Mouse (Mus musculus) cerebellum, adult 8-10 months (tissue): Measurements from ENCODE around the gene Nfia.
A peak's percentile ranks its signal among the peaks of the same experiment; 100 is the strongest.

Experiments
- DNase-seq: peaks from one replicate; pipeline ENCODE4 v3.0.0; 2022

Nfia gene

DNA sequence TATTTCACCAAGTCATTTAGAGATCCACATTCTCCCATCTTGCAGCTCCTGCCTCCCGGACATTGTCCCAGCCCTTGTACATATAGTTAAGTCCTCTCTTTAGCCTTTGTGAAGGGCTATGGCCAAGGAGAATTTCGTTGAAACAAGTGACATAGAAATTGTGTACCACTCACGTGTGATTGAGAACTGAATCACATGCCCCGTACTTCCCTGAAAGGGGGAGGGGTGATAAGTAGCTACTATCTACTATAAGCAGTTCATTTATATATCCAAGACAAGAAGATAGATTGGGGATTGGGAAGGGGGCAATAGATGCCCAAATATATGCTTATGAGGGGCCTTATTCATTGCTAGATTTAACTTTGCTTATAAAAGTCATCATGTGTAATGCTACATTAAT, 5.5 kb upstream of the Nfia start:
- DNase-seq = no peak

DNA sequence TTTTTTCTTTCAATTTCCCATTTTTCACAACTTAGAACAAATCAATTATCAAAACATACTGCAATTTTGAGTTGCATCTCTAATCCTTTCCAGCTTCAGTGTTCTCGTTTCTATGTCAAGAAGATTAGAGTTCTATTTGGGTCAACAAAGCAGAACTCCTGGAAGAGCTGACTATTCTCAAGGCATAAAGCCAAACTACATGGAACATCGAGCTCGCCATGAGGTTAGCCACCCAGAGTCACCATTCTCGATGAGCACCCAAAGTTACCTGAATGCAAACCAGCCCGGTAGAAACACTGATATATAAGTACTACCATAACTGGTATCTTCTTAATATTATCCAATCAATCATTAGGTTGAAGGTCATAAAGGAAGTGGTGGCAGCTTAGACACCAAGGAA, 5.0 kb upstream of the Nfia start:
- no peak for DNase-seq

DNA sequence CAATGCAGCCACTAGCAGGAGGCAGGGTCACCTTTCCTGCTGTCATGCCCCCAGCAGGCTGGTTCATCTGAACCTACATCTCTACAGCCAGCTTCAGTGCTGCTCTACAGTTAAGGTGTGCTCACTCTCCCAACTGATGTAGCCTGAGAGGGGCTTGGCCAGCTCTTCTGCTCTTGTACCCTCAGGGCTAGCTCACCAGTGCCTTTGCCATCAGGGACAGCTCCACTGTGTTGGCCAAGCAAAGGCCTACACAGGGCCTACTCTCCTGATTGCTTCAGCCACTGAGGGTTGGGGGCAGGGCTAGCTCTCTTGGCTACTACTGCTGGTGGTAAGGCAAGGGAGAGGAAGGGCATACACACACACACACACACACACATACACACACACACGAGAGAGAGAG, 2.7 kb upstream of the Nfia start:
- no peak for DNase-seq

DNA sequence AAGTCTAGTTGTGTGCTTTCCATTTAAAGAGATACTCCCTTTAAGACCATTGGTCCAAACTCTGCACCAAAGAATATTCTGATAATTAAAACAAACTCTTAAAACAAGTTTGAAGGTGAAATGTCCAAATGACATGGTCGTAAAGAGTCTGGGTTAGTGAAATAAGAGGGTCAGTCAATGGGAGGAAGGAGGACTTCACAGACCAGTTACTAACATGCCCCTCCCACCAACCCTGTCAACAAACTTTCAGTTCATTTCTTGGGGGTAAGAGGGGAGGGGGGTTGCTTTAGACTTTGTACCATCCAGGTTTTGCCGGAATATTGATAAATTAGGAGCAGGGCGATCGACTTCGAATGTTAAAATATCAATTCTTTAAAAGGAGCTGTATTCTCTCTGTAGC, 1.1 kb upstream of the Nfia start:
- DNase-seq = no peak

DNA sequence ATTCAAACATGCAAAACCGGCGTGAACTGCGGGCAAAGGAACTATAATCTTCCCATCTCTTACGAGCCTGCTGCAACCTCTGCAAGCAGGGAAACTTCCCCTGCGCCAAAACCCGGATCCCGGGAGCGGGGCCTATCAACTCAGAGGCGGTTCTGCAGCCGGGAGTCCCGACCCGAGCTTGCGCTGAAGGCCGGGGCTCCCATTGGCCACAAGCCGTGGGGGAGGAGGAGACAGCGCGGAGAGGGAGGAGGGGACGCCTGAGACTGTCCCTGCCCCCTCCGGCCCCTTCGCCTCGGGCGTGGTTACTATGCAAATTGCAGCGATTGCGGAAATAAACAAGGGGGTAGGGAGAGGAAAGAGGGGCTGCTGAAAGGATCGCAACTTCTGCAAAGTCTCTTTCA, 450 bp upstream of the Nfia start:
- DNase-seq = peak; percentile 97

DNA sequence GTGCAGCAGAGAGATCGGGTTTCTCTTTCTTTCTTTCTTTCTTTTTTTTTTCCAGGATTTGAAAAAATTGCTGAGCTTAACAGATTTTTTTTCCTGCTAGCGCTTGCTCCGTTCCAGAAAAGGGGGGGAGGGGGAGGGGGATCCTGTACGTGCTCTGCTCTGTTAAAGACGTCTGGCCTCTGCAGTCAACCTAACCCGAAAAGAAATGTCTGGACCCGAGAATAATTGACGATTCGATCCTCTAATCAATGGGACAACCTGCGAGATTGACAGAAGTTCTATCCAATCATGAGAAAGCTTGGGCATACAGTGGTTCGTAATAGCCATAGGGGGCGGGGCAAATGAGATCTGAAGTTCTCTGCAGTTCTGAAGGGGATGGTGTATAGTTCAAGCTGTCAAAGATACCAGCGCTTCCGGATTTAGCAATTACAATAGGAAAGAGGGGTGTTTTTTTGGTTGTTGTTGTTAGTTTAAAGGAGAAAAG, 618 bp downstream of the Nfia start:
- peak; percentile 94 for DNase-seq

DNA sequence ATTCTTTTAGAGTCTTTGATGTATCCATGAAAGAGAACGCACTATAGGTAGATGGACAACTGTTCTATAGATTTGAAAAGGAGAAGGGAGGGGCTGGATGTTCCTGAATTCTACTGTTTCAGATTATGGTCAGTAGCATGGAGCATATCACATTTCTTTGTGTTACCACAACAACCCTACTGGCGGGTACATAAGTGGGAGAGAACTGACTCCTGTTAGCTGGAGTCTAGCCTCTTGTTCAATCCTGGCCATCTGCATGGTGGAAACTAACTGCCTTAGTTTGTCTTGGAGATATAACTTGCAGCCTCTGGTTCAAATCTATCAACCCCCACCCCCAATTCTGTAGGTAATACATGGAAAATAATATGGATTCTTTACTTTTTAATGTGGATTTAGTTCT, 1.3 kb downstream of the Nfia start:
- no peak for DNase-seq

DNA sequence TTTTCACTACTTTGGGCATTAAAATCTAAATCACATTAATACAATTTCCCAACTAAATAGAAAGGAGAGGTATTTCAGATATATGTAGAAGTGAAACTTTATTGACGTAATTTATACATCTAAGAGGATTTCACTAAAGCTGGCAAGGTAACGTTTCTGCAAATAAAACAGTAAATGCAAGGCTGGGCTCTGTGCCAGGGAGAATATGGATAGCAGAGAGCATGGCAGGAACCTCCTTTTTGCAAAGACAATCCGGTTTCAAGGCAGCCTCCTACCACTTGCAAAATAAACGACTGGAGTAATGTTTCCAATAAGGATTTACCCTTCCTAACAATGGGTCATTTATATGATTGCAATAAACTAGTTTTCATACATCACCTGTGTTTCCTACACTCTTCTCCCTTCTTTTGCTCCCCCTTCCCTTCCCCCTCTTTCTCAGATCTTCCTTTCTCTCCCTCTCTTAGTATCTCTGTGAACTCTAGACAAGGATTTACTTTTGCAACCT, 2.0 kb downstream of the Nfia start:
- DNase-seq = no peak

DNA sequence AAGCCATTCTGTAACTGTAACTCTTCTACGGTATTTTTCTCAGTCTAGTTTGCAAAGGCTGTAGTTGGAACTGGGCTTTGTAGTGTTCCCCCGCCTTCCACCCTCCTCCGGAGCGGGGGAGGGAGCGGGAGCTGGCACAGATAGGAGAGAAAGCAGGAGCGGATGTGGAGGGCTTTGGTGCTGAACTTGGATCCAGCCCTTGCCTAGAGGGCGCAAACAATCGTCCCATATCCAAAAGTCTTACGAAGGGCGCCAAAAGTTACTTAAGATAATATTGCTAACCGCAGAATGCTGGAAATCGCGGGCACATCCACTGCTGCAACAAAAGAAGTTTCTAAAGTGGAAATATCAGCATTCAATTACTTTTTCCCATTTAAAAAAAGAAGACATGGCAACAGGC, 2.5 kb downstream of the Nfia start:
- DNase-seq = peak; percentile 57

DNA sequence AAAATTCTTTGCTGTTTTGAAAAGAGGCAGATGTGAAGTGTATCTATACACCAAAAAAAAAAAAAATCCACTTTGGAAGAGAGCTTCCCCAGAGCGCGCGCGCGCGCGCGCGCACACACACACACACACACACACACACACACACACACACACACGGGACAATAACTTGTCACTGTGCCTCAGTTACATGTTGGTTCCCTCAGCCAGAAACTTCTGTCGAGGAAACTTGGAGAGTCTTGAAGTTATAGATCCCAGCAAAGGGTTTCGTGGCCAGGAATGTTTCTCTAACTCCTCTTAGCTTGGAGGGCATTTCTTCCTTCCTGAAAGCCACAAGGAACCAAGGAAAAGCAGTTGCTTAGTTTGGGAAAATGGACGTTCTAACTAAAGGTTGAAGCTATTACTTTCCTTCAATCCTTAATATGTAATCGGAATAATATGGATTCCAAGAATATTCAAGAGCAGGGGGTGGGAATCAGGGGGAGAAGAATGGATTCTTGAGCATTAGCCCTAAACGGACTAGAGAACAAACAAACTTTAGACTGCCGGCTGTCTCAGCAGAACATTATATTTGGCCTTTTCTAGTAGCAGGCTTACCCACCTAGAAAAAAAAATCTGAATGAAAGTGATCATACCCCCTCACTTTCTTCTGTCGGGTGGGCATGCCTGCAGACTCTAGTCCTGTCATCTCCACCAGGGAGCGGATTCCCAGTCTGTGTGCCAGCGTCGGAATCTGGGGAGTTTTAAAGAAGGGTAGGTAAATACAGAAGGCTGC, 3.1 kb downstream of the Nfia start:
- DNase-seq = no peak

DNA sequence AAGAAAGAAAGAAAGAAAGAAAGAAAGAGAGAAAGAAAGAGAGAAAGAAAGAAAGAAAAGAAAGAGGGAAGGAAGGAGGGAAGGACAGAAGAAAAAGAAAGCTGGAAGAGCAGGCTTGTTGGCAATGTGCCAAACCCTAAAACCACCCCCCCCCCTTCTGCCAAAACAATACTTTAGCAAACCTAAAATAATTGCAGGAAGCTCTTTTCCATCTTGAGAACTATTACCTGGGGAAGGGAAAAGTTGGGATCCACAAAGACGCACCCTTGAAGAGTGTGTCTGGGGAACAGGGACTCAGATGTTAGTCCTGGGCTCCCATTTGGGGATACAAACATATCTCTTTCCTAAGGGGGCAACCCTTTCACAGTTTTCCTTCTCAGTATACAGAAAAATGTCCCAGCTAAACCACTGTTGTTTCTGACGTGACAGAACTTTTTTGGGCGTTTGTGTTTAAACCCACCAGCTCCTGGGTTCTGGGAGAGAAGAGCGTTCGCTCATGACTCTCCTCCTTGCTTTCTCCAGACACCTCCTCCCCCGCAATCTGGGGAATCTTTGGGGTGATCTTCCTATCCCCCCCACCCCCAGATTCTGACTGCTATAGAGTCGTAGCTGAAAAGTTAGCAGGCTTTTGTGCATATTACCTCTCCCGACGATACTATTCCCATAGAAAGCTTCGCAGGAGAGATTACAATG, 4.0 kb downstream of the Nfia start:
- peak; percentile 46 for DNase-seq

DNA sequence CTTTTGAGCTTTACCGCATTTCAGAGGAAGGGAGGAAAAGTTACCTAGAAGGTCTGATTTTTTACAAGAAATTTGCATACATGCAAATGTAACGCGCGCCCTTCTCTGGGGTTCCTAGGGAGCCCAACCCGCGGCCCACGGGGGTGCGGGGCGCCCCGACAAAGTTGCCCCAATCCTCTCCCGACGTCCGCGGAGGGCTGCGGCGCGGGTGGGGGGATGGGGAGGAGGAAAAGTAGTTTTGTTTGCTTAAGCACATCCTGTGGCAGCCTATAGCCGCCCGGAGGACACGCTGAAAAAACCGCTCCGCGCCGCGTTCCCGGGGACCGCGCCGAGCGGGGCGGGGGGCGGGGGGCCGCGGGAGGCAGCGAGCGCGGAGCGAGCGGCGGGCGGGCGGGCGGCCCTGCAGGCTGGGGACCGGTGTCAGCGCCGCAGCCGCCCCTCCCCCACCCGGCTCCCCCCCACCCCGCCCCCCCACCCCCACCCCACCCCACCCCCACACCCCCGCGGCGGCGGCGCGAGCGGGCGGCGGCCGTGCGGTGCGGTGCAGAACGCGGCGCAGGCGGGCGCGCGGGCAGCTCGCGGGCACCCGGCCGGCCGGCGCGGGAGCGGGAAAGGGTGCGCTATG, 4.7 kb downstream of the Nfia start:
- peak; percentile 61 for DNase-seq

DNA sequence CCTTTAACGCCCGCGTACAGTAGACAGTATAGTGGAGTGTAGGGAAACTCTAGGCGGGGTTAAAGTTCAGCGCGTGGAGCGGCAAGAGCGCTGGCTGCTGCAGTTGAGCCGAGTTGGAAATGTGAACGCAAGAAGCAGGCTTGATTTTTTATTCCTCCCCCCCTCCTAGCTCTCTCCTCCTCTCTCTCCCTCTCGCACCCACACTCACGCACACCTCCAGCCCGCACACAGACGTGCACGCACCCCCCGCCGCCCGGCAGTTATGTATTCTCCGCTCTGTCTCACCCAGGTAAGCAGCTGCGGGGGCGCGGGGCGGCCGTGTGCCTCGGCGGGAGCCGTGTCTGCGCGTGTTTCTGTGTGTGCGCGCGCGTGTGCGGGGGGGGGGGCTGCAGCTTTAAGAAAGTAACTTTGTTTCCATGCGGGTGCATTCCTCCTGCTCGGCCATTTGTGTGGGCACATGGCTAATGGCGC, 5.2 kb downstream of the Nfia start, which contains the start of gene E130114P18Rik:
Gene E130114P18Rik (minus strand): TSS at position 373 of the 471 bp plus-strand sequence.
- peak; percentile 61 for DNase-seq

DNA sequence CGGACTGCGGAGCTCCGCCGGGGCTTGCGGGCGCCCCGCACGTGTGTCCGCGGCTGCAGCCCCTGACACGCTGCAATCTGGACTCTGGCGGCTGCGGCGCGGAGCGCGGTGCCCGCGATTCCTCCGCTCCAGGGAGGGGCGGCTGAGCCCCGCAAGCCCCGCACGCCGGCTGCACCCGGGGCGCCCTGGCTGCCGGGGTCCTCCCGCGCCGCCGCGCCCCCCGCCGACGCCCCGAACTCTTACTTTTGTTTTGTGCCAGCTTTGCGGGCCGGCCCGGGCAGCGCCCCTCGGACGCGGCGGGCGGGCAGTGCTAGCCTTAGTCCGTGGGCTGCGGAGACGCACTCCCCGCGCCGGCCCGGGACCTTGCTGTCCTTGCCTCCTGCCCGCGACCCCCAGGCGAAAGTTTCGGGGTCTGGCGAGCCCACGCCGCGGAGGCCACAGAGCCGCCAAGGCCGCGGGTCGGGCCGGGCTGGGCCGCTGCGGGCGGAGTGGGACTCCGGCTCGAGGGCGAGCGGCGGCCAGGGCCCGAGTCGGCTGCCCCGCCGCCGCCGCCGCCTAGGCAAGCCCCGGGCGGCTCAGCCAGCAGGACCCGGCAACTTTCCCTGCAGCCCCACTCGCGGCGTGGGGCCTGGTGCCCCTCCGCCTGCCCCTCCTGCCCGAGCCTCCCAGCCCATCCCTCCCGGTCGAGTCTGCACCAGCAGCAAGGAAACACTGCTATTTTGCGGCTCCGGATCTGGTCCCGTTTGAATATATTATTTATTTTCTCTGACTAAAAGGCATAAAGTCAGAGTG, 5.9 kb downstream of the Nfia start:
- DNase-seq = peak; percentile 56

DNA sequence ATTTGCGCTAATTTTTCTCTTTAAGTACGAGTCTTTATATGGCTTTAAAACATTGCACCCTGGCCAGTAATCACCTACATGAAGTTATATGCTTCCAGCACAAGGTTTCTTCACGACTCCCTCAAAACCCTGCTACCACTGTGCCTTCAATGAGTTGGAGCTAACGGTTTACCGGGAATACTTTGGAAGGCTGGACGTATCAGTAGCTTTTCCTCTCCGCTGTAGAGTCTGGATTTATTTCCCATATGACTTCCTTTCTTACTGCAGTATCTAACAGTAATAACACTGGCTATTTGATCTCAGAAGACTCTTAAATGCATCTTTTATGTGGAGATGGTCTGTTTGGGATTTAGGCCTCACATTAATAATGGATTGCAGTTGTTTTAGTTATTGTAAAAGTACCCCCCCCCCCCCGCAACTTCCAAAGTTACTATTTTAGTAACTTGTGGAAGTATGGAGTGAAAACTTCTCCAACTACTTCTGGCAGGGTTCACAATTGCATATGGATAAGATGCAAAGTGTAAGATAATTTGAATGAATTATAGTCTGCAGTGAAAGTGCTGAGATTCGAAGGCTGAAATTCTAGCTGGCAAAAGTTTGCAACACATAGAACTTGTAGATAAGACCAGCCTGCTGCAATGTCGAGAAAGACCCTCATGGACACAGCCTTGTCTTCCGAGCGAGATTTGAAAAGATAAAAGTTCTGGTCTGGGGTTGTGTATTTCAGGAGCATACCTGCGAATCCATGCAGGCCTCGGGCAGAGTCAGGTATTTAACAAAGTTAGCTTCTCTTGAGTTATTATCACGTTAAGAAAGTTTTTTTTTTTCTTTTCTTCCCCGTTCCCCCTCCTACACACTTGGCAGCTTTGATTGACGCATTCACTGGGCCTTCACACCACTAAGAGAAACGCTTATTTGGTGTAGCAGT, 6.7 kb downstream of the Nfia start:
- DNase-seq = no peak

DNA sequence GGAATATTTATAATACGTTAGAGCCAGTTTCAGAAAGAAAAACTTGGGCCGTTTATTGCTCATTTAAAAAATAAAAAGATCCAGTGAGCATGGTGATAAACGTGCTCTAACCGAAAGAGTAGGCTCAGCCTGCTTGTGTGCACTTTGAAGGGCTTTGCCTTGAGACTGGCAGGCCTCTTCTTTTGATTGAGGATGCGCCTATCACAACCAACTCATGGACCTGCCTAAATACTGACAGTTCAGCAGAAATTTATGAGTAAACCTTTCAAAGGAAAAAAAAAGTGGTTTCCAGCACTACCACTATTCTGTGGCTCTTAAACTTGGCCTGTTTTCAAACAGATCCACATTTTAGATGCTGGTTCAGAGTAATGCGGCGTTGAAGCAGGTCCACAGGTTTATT, 7.5 kb downstream of the Nfia start:
- DNase-seq = no peak

DNA sequence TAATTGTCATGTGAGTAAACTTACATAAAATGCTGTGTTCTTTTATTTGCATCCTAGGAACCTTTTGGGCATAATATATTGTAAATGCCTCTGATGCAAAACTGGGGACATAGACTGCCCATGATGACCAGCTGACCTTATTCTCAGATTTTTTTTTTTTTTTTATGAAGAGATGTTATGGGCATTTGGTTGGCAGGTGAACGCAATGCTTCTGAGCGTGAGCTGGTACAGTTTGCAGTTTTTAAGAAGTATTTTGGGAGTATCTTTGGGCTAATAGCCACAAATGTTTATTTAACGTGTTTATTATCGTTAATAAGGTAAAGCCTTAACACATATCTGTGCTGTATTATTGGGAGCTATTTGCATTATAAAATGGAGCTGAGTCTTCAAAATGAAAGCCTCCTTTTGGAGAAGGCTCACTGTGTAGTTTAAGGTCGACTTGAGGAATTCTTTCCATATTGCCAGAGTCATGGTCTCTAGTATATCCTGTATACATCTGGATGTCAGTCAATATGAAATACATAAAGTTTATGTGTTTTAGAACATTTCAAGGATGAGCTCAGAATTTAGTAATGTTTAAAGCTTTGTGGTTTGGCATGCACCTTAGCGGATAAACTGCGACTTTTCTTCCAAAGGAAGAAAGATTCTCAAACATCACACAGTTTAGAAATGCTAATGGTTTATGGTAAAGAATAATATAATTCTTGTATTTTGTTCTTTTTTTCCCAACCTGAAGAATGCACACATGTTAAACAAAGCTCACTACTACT, 8.3 kb downstream of the Nfia start:
- DNase-seq = no peak

DNA sequence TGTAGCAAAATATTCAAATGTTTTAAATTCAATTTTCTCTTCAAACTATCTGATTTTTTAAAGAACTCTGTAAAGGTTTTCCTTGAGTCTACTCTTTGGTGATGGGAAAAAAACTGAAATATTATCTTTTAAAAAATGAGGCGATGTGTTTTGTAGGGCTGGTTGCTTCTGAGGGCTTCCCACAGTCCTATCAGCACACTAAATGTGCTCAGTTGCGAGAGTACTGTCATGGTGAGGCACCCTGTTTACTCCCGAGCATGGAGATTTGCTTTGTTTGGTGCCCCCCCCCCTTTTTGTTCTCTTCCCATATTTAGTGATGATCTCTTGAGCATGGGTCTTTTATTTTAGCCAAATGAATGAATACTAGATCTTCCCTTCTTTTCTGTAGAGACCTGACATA, 9.5 kb downstream of the Nfia start:
- no peak for DNase-seq

DNA sequence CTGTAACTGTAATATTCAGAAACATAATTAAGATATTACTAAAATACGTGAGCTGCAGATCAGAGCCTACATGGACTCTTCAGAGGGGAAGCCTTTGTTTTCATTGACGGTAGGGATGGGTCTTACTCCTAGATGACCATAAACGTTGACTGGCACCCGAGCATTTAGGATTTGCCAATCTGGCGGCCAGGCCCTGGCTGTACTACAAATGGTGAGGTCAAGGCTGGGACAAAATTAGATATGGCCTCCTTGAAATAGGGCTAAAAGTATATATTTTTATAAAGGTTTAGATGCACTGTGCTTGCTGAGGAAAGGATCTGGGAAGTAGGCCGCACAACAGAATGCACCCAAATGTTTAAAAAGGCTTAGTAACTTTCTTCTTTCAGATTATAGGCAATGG, 10.0 kb downstream of the Nfia start:
- DNase-seq = peak; percentile 63

DNA sequence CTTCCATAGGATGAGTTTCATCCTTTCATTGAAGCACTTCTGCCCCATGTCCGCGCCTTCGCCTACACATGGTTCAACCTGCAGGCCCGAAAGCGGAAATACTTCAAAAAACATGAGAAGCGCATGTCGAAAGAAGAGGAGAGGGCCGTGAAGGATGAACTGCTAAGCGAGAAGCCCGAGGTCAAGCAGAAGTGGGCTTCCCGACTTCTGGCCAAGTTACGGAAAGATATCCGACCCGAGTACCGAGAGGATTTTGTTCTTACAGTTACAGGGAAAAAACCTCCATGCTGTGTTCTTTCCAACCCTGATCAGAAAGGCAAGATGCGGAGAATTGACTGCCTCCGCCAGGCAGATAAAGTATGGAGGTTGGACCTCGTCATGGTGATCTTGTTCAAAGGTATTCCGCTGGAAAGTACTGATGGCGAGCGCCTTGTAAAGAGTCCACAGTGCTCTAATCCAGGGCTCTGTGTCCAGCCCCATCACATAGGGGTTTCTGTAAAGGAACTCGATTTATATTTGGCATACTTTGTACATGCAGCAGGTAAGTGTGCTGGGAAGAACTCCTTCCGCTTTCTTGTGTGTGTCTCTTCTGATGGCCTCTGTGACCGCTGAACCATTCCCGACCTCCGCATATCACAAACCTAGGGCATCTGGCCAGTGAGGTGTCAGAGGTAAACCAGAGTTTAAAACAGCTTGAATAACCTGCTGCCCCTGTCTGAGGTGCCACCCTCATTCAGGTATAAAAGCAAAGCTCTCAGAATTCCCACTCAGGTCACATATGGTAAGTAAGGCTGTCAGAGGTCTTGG, 10.7 kb downstream of the Nfia start:
- DNase-seq = no peak
